Mouse (Mus musculus) frontal cortex, postnatal 14 days (tissue): ENCODE results near the gene Prss43.
A peak's percentile ranks its signal among the peaks of the same experiment; 100 is the strongest.
"Not testable (repeated sequence)": the region's sequence is repeated elsewhere in the genome, so short reads cannot be mapped to it uniquely, and the experiment has no call there.

Source experiments
- DNase-seq, 2 experiments: peaks; one replicate each; pipeline ENCODE4 v3.0.0; 2022; ENCODE audit warnings: low spot score in 2 of 2

The Prss43 gene

GRCm38 (mm10) chr9:110826390-110826789, at the start of gene Prss43:
TSS of gene Prss43 (plus strand) at chr9:110826690.
- no peak for DNase-seq

GRCm38 (mm10) chr9:110778100-110778499, 48.4 kb upstream of the Prss43 start:
- DNase-seq: no peak

GRCm38 (mm10) chr9:110778559-110778958, 47.9 kb upstream of the Prss43 start:
- no peak for DNase-seq

GRCm38 (mm10) chr9:110779242-110779913, 47.1 kb upstream of the Prss43 start:
- DNase-seq: no peak

- DNase-seq: peak; percentile 84 to 89
These were observed 45.2 kb upstream of the Prss43 start for GRCm38 (mm10) chr9:110781256-110781721.

- peak; percentile 71 to 76 for DNase-seq
These were observed 44.8 kb upstream of the Prss43 start for GRCm38 (mm10) chr9:110781731-110782130.

- DNase-seq: no peak
These were observed 42.9 kb upstream of the Prss43 start for GRCm38 (mm10) chr9:110783611-110784010.

GRCm38 (mm10) chr9:110788169-110788568, 38.3 kb upstream of the Prss43 start:
- no peak for DNase-seq

- DNase-seq: no peak
These were observed 36.0 kb upstream of the Prss43 start for GRCm38 (mm10) chr9:110790462-110790861.

- DNase-seq: no peak
These were observed 29.5 kb upstream of the Prss43 start for GRCm38 (mm10) chr9:110797013-110797412.

GRCm38 (mm10) chr9:110797866-110798265, 28.6 kb upstream of the Prss43 start, which contains the start of gene Prss42:
TSS of gene Prss42 (plus strand) at chr9:110798166.
- DNase-seq: no peak

- DNase-seq: no peak
These were observed 25.5 kb upstream of the Prss43 start for GRCm38 (mm10) chr9:110800834-110801479.

GRCm38 (mm10) chr9:110803294-110803693, 23.2 kb upstream of the Prss43 start:
- DNase-seq: no peak

GRCm38 (mm10) chr9:110810051-110810450, 16.4 kb upstream of the Prss43 start:
- DNase-seq: no peak

GRCm38 (mm10) chr9:110813789-110814188, 12.7 kb upstream of the Prss43 start, which contains the start of gene Prss44:
TSS of gene Prss44 (plus strand) at chr9:110813994.
- DNase-seq: no peak

- DNase-seq: not testable (repeated sequence)
These were observed 5.9 kb upstream of the Prss43 start for GRCm38 (mm10) chr9:110820546-110820945.

GRCm38 (mm10) chr9:110821436-110821835, 5.1 kb upstream of the Prss43 start:
- DNase-seq: no peak

GRCm38 (mm10) chr9:110825426-110825825, 1.1 kb upstream of the Prss43 start:
- no peak for DNase-seq

- DNase-seq: no peak
These were observed 658 bp upstream of the Prss43 start for GRCm38 (mm10) chr9:110825832-110826231.

- no peak for DNase-seq
These were observed 6.5 kb downstream of the Prss43 start for GRCm38 (mm10) chr9:110833021-110833420.

- DNase-seq: no peak
These were observed 7.9 kb downstream of the Prss43 start, which contains the start of gene Prss45 for GRCm38 (mm10) chr9:110834411-110834810. TSS of gene Prss45 (plus strand) at chr9:110834588.

GRCm38 (mm10) chr9:110834961-110835360, 8.5 kb downstream of the Prss43 start:
- DNase-seq: no peak

GRCm38 (mm10) chr9:110836112-110836511, 9.6 kb downstream of the Prss43 start:
- peak in 1 of 2 experiments; percentile 19 for DNase-seq
